Mouse (Mus musculus): Measurements from ENCODE around the gene Plekha8. TPM values are rescaled to one million over a fixed set of nuclear protein-coding genes. Genes with fewer than 3 reads are reported as not detected.

Plekha8 gene
- polyA plus RNA-seq (2012; rRNA removed): 9.9 and 10.1 TPM in 2 replicates

DNA sequence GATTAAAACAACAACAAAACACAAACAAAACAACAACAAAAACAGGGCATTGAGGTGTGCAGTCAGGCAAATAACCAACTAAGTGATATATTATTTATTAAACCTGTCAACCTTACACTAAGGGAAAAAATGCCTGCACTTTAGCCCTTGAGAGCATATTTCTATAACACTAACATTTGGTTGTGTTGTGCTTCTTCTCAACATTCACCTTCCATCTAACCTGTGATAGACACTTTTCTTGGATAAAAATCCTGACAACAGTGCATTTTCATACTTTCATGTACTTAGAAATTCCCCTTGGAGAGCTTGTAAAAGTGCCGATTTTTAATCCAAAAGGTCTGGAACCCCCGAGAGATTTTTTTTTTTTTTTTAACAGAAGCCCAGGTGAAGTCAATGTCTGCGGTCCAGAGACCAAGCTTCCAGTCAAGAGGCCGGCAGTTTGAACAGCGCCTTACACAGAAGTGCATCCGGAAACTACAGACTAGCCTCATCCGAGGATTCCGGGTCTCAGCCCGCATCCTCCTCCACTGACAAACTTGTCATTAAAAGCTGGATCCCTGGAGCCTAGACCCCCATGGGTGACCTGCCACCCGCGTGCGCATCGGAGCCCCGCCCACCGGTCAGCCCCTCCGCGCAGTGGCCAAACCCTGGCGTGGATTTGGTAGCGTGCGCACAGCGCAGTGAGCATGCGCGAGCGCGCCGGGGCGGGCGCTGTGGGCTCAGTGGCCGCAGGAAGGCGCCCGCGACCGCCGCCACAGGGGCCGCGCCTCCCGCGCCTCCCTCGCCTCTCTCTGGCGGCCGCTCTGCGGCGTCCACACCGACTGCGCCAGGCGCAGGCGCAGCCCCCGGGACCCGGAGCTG, at the start of gene Plekha8:
Plekha8 (plus strand) TSS at position 643 of the 861 bp plus-strand sequence.
- no peak for DNase-seq (ENCODE audit: low read depth)

DNA sequence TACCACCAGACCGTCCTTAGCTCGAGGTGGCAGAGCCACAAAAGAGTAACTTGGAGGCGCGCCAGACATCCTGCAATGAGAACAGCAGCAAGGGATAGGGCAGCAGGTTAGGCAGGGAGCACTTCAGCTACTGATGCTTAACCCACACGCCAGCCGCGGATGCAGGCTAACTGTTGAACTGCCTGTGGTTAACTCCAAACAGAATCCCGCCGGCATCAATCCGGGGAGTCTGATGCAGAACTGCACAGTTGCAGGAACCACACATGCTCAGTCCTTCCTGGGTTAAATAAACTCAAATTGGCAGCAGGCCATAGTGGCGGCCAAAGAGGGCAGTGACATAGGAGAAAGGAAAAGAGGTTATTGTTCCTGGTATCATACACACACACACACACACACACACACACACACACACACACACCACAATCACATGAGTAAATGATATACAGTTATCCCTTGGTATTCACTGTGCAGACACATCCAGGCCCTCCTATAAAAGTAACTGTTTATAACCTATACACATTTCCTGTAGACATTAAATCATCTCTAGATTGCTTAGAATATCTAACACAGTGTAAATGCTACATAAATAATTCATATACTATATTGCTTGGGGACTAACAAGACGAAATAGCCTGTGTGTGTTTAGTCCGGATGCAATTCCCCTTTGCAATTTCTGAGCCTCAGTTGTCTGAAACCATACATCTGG, 46.4 kb upstream of the Plekha8 start:
- DNase-seq (ENCODE audit: low read depth): no peak

DNA sequence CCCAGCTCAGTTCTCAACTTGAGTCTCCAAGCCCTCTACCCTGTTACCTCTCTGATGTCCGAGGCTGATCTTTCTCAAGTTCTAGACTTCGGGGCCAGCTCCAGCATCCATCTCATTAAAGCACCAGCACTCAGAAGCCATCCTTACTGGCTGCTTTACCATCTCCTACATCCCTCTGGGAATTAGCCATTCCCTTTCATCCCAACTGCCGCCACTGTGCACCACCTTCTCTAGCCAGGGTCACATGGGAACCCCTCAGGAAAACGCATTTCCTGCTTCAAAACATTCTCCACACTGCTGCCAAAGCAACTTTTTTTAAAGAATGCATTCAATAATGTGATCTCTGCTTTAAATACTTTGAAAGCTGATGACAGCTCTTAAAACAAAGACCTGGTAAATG, 45.6 kb upstream of the Plekha8 start:
- DNase-seq (ENCODE audit: low read depth): no peak

DNA sequence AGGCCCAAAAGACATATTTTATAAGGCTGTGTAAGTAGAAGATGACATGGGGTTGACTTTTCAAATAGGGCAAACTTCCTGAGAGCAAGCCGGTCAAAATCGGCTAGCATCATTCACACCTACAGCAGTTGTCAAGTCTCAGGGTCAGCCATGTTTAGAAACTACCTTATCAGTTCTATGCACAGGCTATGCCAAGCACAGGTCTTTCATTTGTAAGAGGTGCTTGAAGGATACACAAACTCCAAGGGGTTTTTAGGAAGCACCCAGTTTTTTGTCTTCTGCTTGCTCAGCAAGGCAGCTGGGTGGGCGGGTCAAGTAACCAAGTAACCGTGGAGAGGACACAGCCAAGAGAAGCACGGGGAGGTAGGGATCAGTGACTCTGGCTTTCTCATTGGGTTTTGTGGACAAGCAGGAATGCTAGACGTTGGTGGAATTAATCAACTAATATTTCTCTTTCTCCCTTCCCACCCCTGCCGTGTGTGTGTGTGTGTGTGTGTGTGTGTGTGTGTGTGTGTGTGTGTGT, 44.0 kb upstream of the Plekha8 start:
- no peak for DNase-seq (ENCODE audit: low read depth)

DNA sequence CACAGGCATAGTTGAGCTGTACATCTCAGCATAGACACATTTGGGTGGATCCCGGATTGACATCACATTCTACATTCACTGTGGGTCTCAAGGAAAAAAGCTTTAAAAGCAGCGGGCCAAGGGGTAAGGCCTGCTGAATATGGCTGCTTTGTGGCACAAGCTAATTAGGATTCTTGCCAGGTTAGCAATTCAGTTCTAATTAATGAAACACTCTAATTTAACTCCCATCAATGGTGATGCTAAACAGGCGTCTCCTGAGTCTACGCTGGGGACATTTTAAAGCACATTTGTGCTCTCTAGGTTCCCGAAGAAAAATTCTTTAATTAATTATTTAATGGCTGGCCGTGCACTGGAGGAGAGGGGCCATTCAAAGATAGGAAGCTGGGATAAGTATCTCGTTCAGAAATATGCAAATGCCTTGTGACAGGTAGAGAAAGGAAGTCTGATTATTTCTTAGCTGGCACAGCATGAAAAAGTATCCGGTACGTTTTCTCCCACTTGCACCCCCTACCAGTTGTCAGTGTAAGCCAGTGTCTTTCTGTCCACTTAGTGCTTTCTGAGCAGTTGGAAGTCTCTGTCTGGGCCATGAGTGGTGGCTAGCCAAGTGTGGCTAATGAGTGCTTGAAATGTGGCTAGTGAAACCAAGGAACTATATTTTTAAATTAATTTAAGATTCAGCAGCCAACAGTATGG, 42.0 kb upstream of the Plekha8 start:
- DNase-seq (ENCODE audit: low read depth): no peak

DNA sequence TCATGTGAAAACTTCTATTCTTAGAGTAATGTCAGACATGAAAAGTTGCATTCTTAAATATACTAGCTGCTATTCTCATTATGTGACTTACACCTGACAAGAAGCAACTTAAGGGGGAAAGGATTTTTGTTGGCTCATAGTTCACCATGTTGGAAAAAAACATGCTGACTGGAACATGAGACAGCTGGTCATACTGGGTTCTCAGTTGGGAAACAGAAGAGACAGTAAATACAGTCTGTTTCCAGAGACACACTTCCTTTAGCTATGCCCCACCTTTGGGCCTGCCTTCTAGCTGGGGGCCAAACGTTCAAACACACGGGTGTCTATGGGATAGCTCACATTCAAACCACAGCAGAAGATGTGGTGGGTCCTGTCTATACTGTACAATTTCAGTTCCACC, 41.3 kb upstream of the Plekha8 start:
- no peak for DNase-seq (ENCODE audit: low read depth)

DNA sequence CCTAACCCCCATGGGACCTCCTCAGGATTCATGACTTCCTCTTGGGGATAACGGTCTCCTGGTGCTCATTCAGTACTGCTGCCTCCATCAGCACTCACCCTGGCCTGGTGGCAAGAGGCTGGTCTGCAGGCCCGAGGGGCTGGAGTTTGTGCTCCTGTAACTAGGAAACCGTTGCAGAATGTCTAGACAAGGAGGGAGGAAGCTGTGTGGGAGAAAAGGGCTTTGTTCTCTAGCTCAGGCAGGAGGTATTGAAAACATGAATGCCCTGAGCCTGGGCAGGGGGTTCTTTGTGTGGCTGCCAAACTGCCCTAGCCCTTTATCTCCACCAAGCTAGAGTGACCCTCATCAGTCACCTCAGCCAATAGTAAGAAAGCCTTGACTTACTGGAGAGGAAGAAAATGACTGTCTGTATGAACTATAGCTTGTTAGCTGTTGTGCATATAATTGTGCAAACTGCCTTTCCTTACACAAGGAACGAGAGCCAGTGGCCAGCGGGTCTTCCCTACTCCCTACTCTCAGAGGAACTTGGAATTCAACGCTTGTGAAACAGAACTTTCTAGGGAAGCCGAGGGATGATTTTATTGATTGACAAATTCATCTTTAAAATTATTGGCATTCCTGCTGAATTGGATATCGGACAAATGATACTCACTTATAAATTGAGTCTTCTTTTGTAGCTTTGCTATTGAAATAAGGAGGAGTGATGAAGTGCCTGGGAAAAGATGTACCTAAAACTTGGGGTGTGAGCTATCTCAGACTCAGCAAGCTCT, 40.4 kb upstream of the Plekha8 start:
- no peak for DNase-seq (ENCODE audit: low read depth)

DNA sequence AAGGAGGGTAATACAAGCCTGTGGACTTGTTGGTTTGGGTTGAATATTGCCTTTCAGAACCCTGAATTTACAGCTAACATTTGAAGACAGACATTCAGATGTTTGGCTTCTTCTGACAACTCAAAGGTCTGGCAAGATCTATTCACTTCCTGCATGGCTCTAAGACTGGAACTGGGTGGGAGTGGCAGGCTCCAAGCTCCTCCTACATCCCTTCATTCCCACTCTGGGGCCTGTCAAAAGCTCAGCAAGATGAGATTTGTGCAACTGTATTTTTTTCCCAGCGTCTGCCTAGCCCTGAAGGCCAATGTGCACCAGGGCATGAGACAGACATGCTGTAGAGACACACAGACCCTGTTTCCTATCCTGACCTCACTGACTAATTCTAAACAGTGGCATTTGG, 39.1 kb upstream of the Plekha8 start:
- no peak for DNase-seq (ENCODE audit: low read depth)

DNA sequence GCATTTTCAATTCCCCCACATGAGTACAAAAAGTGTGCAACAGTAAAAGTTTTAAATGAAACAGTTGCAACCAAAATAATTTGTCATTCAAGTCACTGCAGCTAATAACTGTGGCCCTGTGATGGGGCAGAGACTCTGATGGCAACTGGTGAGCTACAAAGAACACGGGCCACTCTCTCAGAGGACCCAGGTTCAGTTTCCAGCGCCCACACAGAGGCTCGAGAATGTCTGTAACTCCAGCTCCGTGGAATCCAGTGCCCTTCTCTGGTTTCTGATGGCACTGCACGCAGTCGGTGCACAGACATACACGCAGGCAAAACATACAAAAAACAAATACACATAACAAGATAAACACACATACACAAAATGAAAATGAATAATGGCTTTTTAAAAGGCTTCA, 37.2 kb upstream of the Plekha8 start:
- DNase-seq (ENCODE audit: low read depth): no peak

DNA sequence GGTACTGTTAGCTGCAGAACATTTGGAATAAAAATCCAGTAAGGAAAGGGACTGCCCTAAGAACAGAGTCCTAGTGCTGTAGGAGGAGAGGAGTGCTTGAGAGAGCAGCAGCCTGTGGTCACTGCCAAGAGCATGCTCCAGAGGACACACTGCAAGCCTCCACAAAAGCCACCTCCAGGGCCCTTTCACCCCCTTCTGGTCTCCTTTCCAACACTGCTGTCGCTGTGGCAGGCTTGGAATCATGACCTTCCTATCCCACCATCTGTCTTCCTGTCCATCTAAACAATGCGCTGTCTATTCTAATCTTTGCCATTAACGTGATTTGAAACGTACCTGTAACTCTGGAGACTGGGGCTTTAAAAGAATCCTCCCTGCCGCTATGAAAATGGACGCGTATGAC, 36.4 kb upstream of the Plekha8 start:
- DNase-seq (ENCODE audit: low read depth): no peak

DNA sequence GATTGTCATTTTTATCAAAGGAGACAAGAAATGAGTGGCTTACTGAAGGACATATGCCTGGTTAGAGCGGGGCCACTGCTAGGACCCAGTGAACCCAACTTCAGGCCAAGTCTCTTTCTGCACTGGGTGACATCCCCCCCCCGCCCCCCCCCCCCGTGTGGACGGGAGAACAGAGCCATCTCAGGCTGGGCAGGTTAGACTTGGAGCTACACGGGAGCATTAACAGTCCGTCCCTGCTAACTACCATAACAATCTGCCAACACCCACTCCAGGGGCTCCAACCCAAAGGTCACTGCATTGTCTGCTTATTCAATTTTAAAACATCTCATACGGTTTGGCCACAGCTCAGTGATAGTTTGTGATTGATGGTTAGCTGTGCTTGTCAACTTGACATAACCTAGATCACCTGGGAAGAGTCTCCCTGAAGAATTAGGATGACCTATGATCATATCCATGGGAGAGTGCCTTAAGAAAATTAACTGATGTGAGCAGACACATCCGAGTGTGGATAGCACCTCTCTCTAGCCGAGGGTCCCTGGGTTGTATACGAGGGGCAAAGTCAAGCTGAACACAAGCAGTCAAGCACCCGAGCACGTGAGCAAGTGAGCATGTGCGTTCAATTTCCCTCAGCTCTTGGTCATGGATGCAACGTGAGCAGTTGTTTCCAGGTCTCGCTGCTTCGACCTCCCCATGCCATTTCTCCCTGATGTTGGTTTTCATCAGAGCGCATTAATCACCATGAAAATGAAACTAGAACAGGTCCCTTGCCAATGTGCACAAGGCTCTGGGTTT, 32.7 kb upstream of the Plekha8 start:
- DNase-seq (ENCODE audit: low read depth): no peak

DNA sequence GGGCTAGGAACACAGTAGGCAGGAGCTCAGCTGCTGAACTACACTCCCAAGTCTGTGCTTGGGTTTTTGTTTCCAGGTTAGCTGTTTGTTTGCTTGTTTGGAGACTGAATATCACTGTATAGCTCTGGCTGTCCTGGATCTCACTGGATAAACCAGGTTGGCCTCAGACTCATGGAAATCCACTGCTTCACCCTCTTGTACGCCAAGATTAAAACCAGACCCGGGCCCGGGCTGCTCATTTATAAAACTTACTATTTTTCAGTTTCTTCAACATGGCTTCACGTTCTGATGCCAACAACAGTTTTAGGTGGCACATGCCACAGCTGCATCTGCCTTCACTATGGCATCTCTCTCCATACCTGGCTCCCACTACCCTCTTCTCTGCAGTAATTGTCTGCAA, 31.4 kb upstream of the Plekha8 start:
- DNase-seq (ENCODE audit: low read depth): no peak

DNA sequence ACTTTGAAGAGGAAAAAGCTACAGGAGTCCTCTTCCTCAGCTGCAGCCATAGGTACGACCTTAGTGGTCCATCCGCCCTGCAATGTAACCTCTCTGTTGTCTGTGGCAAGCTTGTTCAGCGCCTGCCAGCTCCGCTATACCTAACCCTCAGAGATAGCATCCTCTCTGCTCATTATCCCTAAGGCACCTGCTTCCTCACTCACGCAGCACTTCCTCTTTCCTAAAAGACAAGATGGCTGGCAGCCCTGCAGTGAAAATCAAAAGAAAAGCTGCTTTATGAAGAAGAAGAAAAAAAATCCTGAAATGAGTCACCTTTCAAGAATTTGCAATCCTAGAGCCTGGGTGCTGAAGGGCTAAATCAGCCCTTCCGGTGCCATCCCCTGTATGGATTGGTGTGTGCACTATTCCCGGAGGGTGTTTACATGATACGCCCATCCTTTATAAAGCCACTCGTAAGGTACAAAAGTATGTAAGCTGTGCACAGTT, 30.4 kb upstream of the Plekha8 start:
- DNase-seq (ENCODE audit: low read depth): no peak

DNA sequence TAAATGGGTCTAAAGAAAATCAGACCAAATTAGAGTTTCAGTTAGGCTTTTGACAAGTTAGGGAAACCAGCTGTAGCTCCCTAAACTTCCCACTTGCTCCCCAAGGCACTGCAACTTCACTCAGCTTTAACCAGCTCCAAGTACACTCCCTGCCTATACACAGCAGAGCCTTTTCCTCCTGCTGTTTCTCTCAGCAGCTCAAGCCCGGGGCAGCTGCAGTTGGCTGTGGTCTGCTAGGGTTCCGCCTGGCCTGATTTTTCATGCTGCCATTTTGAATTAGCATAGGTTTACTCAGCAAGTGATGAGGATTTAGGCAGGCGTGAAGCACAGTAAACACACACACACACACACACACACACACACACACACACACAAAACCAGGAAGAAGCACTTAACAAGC, 29.9 kb upstream of the Plekha8 start:
- DNase-seq (ENCODE audit: low read depth): no peak

DNA sequence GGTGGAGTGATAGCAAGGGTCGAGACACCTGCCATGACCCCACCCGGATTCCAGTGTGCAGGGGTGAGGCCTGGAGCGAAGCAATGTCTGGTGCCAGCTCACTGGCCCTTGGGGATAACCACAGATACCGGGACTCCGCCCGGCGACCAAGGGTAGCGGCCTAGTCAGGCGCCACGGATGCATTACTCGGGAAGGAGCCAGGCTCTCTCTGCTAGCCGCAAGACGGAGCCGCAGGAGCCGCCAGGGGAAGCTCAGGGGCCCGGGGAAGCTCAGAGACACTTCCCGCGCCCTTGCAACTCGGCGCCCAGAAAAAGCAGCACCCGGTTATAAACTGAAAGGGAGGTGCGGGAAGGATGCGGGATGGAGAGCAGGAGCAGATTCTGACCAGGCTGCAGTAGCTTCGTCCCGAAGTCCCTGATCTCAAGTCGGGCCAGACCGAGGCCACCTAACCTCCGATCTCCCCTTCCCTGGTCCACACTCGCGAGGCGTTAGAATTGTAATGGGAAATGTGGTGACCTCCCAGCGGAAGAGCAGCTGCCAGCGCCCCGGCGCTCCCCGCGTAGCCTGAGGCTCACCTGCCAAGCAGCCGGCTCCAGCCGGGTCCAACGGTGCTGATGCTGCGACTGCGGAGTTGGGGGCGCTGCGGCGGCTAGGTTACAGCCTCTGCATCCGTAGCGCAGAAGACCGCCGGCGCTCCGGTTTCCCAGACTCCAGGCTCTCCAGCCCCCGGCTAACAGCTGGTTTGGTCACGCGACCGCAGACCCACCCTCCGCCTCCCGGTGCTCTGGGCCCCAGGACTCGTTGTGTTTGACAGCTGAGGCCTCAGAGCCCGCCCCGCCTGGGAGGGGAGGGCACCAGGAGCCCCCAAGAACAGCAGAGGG, 29.0 kb upstream of the Plekha8 start, which contains the start of gene Scrn1:
Scrn1 (minus strand) TSS at position 825 of the 881 bp plus-strand sequence.
- no peak for DNase-seq (ENCODE audit: low read depth)

DNA sequence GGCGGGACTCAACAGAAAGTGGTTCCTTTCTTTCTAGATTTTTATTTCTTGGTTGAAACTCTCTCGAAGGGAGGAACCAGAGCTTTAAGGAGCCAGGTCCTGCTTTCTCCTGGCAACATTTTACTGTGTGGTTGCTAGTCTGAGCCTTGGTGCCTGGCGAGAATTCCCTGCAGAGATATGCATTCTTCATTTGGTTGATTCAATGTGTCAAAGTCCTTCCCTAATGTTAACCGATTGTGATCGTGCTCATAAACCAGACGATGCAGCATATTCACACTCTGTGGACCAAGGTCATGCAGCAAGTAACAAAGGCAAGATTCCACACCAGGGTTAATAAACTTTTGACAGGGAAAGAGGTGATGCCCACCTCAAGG, 28.4 kb upstream of the Plekha8 start:
- no peak for DNase-seq (ENCODE audit: low read depth)

DNA sequence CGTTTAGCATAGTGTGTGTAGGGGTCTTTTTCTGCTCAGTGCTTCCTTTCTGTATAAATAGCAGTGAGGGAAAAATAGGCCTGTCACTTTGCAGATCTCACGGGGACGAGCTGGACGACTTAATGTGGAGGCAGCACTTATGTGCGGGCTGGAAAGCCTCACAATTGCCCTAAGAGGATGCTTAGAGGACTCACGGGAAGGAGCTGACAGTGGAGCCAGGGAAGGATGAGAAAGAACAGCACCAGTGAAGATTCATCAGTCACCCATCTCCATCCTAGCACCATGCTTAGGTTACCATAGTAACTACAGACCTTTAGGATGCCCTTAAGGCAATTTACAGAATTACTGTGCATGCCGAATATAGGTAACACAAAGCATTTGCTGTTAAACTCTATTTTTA, 25.1 kb upstream of the Plekha8 start:
- DNase-seq (ENCODE audit: low read depth): no peak

DNA sequence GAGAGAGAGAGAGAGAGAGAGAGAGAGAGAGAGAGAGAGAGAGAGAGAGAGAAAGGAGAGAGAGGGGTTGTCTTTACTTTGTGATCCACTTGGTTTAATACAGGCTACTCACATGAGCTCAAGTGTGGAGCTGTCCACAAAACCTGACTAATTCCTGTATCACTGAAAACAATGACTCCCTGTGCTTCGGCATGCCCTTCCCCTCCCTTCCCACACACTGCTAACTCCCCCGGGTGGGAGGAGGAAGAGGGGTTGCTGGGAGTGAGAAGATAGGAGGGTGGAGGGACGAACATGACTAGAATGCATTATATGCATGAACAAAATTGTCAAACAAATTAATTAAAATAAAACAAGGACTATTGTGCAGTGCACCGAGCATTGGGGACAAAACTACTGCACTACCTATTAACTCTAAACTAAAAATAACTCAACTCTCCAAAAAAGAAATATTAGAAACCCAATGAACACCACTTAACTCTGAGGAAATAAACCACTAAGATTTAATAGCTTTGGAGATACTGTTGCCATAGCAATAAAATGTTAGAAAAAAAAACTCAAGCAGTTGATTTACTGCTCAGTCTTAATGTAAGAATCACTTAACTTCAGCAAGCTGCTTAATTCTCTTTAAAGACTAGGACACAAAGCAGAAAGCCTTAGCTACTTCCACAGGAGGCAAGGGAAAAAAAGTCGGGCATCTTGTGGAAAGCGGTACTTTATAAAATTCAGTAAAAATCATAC, 21.5 kb upstream of the Plekha8 start:
- no peak for DNase-seq (ENCODE audit: low read depth)

DNA sequence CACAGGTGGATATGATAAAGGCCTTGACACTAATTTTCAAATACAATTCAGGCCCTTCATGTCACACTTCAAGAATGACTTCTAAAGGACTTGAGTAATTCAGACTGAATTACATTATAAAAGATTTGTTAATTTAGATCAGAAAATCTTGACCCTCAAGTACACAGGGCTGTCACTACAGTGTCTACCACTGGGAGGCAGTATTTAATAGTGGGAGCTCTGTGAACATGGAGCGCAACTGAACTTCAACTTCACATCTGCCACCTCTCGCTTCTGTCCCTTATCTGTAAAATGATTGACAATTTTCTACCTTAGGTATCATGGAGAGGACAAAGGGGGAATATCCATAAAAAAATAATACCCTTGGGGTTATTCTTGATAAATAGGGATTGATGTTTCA, 8.7 kb upstream of the Plekha8 start:
- no peak for DNase-seq (ENCODE audit: low read depth)

Measured in gonadal fat pad, adult 2 months (tissue).